Mouse (Mus musculus) right cerebral cortex, postnatal 10 days (tissue): Measurements from ENCODE around the gene Ghsr.

Experiments used
- DNase-seq, 2 experiments: peaks; one replicate each; pipeline ENCODE4 v3.0.0; 2021; ENCODE audit warnings: low spot score in 2 of 2

Gene Ghsr

DNA sequence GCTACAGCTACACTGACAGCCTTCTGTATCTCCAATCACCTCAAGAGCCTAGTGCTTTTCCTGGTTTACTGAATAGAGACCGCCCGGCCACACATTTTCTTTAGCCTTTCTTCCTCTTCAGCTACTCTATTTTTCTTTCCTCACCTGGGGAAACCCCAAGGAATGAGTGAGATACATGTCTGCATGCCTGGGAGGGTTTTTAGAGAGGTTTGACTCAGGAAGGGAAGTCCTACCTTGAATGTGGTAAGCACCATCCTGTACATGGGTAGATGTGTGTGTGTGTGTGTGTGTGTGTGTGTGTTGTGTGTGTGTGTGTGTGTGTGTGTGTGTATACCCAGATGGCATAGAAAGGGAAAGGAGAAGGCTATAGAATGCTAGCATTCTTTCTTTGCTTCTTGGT is 40.1 kb downstream of the Ghsr start:
- no peak for DNase-seq

DNA sequence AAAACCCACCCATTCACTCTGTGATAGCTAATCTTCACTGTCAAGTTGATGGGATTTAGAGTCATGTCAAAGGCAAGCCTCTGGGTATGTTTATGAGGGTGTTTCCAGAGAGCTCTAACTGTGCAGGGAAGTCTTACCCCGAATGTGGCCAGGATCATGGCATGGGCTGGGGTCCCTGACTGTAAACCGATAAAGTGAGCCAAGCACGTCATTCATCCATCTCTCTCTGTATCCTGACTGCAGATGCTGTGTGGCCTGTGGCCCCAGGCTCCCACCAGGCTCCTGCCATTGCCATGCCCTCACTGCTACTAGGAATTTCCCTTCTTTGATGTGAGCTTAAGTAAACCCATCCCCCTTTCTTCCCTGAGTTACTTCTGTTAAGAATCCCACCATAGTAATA is 42.4 kb downstream of the Ghsr start:
- no peak for DNase-seq

DNA sequence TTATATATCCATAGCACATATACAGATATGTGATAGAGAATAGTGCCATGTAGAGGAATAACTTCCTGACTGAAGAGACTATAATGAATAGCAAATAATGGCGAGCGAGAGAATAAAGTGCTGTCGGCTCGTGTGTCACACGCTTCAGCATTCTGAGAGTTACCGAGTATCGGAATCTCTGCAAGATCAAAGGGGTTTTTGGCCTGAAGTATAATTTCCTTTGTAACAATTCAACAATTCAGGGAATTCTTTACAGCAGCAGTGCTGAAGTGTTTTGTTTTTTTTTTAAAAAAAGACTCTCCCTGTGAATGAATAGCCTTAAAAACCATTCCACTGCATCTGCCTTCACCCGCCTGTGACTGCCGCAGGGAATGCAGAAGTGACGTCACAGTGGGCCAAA is 45.6 kb downstream of the Ghsr start:
- DNase-seq, result no peak

DNA sequence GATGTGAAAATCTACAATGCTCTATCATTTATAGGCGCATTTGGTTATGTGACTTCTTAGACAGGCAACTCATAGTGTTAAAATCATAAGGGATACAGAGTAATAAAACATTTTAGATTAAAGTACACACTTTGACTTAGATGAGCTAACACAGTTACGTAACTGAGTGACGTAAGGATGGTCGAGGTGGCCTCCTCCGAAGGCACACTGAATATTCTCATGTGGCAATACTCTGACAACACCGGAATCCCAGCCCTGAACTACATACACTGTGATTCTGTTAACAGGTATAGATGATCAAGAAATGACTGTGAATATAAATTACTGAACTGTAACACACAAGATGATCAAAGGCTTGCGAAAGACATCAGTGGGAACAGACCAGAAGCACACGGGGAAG is 47.5 kb downstream of the Ghsr start:
- DNase-seq, result no peak

DNA sequence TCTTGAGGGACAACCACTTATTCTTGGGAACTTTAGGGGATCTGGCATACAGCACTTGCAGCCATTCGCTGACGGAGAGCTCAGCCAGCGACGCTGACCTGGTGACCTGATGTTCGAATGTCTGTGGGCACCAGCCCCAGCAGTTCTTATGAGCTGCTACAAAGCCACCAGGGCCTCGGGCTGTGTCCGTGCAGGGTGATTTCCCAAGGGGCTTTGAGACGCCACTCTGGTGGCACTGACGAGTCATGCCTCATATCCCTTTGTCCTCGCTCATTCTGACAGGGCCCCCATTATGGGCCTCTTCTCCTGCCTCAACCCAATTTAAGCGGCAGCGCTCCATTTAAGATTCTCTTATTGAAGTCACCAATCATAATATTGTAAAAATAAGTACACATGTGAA is 50.8 kb downstream of the Ghsr start:
- no peak for DNase-seq

DNA sequence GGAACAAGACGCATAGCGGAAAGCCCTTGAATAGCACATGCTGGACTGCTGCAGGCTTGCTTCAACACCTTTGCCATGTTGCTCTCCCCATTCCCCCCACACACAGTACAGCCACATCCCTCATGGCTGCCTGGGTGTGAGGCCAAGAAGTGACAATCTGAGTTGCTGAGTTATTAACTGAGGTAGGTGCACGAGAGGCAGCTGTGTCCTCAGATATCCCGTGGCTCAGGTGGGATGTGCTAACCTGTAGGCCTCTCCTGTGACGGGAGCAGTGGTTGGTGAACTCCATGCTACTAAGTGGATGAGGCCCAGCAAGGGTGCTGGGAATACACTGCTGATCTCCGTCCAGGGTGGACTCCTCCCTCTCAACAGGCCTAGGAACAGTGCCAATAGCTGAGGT is 51.4 kb downstream of the Ghsr start:
- no peak for DNase-seq

DNA sequence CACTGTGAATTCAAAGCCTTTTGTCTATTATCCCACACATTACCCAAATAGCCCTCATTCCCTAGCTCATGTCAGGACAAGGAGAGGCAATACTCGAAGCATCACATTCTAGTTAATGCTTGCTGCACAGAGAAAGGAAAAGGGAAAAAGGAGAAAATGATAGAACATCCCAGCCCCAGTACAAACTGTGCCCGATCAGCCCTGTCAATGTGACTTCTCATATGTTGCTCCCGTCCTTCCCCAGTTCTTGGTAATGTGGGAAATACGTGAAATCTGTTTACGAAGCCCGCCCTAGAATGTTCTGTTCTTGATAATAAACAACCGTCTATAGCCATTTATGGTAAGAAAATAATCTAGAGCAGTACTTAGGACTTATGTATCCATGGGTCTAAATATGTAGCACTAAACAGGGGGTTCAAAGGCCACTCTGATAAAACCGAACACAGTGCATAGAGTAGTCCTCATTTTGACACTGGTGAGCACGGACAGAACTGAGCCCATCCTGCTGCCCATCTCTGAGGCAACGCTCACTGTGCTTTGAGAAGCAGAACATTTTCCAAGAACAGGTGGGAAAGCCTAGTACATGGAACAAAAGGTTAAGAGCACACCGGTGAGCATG is 53.0 kb downstream of the Ghsr start:
- DNase-seq, result no peak

DNA sequence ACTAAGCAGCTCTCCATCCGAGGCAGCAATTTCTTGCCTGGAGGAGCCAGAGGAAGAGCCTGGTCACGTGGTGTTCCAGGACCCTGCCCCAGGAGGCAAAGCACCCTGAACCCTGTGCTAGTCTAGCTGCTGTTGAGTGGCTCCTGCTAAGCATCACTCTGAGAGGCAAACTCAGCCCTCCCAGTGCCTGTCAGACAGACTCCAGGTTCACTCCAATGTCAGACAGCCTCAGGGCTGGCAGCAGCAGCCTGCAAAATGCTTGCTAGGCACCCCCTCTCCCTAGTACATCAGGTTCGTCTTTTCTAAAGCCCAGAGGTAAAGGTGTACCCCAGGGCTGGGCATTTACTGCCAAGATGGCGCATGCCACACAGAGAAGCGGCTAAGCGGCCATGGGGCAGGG is 56.3 kb downstream of the Ghsr start:
- DNase-seq, result no peak
